Mouse (Mus musculus): ENCODE results near the gene Nmt1. TPM values are rescaled to one million over a fixed set of nuclear protein-coding genes. Genes with fewer than 3 reads are reported as not detected.
A peak's percentile ranks its signal among the peaks of the same experiment; 100 is the strongest.

Nmt1 gene
- polyA plus RNA-seq, 1 experiment = 58.8 TPM

- WGBS = 81% methylated on average over 20 of the region's 20 CpGs
These were observed 66.2 kb downstream of the Nmt1 start for GRCm38 (mm10) chr11:103093862-103094833.

GRCm38 (mm10) chr11:103095107-103095670 is 67.2 kb downstream of the Nmt1 start:
- H3K27me3 ChIP-seq (ENCODE audit: control insufficient read depth, insufficient read depth, low read length) = no peaks in the 10 kb centered on the region
- H3K4me1 ChIP-seq (ENCODE audit: control insufficient read depth, insufficient read depth, low read length) = no peaks in the 10 kb centered on the region; the same call in 1 of the 2 replicates
- DNase-seq = no peak
- no peak for TF ChIP-seq POLR2A (IDR thresholded peaks at IDR 0.05; ENCODE audit: borderline replicate concordance, insufficient read depth, low read length)
- no peak for TF ChIP-seq CTCF (IDR thresholded peaks at IDR 0.05; ENCODE audit: borderline replicate concordance, insufficient read depth, low read depth, low read length)
- 74% methylated on average over 9 of the region's 9 CpGs for WGBS
- no peak overlapping the region for H3K27ac ChIP-seq (ENCODE audit: insufficient read depth, low read length)
- H3K4me3 ChIP-seq (replicated peaks; ENCODE audit: insufficient read depth, low read depth, low read length) = no peak overlapping the region

More at GRCm38 (mm10) chr11:103093862-103094833, 66.2 kb downstream of the Nmt1 start:
- TF ChIP-seq POLR2A (IDR thresholded peaks at IDR 0.05; ENCODE audit: borderline replicate concordance, insufficient read depth, low read length) = no peak
- Histone ChIP-seq H3K4me1 (ENCODE audit: control insufficient read depth, insufficient read depth, low read length) (no peaks in the 10 kb centered on the region; the same call in 1 of the 2 replicates), H3K4me3 (replicated peaks; ENCODE audit: insufficient read depth, low read depth, low read length) (no peak overlapping the region), H3K27me3 (ENCODE audit: control insufficient read depth, insufficient read depth, low read length) (no peaks in the 10 kb centered on the region), H3K27ac (ENCODE audit: insufficient read depth, low read length) (no peak overlapping the region)
- no peak for DNase-seq

- TF ChIP-seq CTCF (IDR thresholded peaks at IDR 0.05; ENCODE audit: borderline replicate concordance, insufficient read depth, low read depth, low read length) = no peak
- Histone ChIP-seq H3K4me3 (replicated peaks; ENCODE audit: insufficient read depth, low read depth, low read length) (no peak overlapping the region), H3K27me3 (ENCODE audit: control insufficient read depth, insufficient read depth, low read length) (no peaks in the 10 kb centered on the region), H3K27ac (ENCODE audit: insufficient read depth, low read length) (no peak overlapping the region), H3K4me1 (ENCODE audit: control insufficient read depth, insufficient read depth, low read length) (no peaks in the 10 kb centered on the region; the same call in 1 of the 2 replicates)
- 72% methylated on average over 6 of the region's 6 CpGs for WGBS
- DNase-seq = no peak
These were observed 67.8 kb downstream of the Nmt1 start for GRCm38 (mm10) chr11:103095801-103096200.

GRCm38 (mm10) chr11:103096979-103097894 is 69.2 kb downstream of the Nmt1 start:
- TF ChIP-seq POLR2A (IDR thresholded peaks at IDR 0.05; ENCODE audit: borderline replicate concordance, insufficient read depth, low read length) = no peak
- TF ChIP-seq CTCF (IDR thresholded peaks at IDR 0.05; ENCODE audit: borderline replicate concordance, insufficient read depth, low read depth, low read length) = no peak
- 58% methylated on average over 22 of the region's 22 CpGs for WGBS
- Histone ChIP-seq H3K27ac (ENCODE audit: insufficient read depth, low read length) (no peak overlapping the region), H3K27me3 (ENCODE audit: control insufficient read depth, insufficient read depth, low read length) (no peaks in the 10 kb centered on the region), H3K4me3 (replicated peaks; ENCODE audit: insufficient read depth, low read depth, low read length) (no peak overlapping the region), H3K4me1 (ENCODE audit: control insufficient read depth, insufficient read depth, low read length) (no peaks in the 10 kb centered on the region; the same call in 1 of the 2 replicates)
- DNase-seq = no peak

- WGBS = 68% methylated on average over 11 of the region's 11 CpGs
- no peak overlapping the region for H3K27ac ChIP-seq (ENCODE audit: insufficient read depth, low read length)
- H3K27me3 ChIP-seq (ENCODE audit: control insufficient read depth, insufficient read depth, low read length) = no peaks in the 10 kb centered on the region
- TF ChIP-seq CTCF (IDR thresholded peaks at IDR 0.05; ENCODE audit: borderline replicate concordance, insufficient read depth, low read depth, low read length) (no peak), POLR2A (IDR thresholded peaks at IDR 0.05; ENCODE audit: borderline replicate concordance, insufficient read depth, low read length) (no peak)
- H3K4me1 ChIP-seq (ENCODE audit: control insufficient read depth, insufficient read depth, low read length) = peaks cover 2% of the 10 kb centered on the region
- DNase-seq = no peak
- H3K4me3 ChIP-seq (replicated peaks; ENCODE audit: insufficient read depth, low read depth, low read length) = no peak overlapping the region
These were observed 70.7 kb downstream of the Nmt1 start for GRCm38 (mm10) chr11:103098531-103099190.

GRCm38 (mm10) chr11:103099352-103099940 is 71.5 kb downstream of the Nmt1 start:
- Histone ChIP-seq H3K4me3 (replicated peaks; ENCODE audit: insufficient read depth, low read depth, low read length) (no peak overlapping the region), H3K4me1 (ENCODE audit: control insufficient read depth, insufficient read depth, low read length) (peaks cover 10% of the 10 kb centered on the region), H3K27me3 (ENCODE audit: control insufficient read depth, insufficient read depth, low read length) (no peaks in the 10 kb centered on the region), H3K27ac (ENCODE audit: insufficient read depth, low read length) (no peak overlapping the region)
- WGBS = 70% methylated on average over 12 of the region's 12 CpGs
- peak in 1 of 2 experiments; percentile 23 for DNase-seq
- TF ChIP-seq CTCF (IDR thresholded peaks at IDR 0.05; ENCODE audit: borderline replicate concordance, insufficient read depth, low read depth, low read length) (no peak), POLR2A (IDR thresholded peaks at IDR 0.05; ENCODE audit: borderline replicate concordance, insufficient read depth, low read length) (no peak)

Data from cerebellum, adult 2 months (tissue).